Mouse (Mus musculus): ENCODE measurements around the gene Nipal3. TPM values are rescaled to one million over a fixed set of nuclear protein-coding genes. Genes with fewer than 3 reads are reported as not detected.

Gene Nipal3
- polyA plus RNA-seq, 1 experiment from 2014 or later, result 2.9 TPM

DNA sequence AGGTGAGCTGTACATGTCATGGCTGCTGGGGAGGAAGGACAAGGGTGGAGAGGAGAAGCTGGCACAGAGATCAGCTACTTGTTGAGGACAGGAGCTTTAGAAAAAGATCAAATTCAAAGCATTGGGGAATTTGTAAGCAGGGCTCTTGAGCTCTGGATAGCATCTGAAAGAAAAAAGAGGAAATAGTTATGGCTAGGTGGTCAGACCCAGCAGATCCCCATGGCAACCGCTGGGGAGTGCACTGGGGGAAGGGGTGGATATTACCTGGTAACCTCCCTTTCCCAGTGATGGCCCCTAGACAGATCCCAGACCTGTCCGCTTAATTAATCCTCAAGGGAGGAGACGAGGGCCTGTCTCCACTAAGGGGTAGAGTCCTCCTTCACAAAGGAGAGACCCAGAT is 5.0 kb upstream of the Nipal3 start:
- no peak overlapping the region for H3K4me3 ChIP-seq (replicated peaks)
- no peaks in the 10 kb centered on the region for H3K36me3 ChIP-seq
- H3K9me3 ChIP-seq (replicated peaks), result no peaks in the 10 kb centered on the region
- ATAC-seq (ENCODE audit: insufficient number of reproducible peaks, low FRiP score, low TSS enrichment, low read depth), result no peak
- H3K27me3 ChIP-seq, result no peaks in the 10 kb centered on the region
- H3K27ac ChIP-seq (replicated peaks), result no peak overlapping the region
- 82% methylated on average over 3 of the region's 3 CpGs for WGBS
- H3K4me1 ChIP-seq, result peaks cover 4% of the 10 kb centered on the region; the same call in 1 of the 2 replicates
- no peak overlapping the region for H3K9ac ChIP-seq
- no peak overlapping the region for H3K4me2 ChIP-seq (replicated peaks)

DNA sequence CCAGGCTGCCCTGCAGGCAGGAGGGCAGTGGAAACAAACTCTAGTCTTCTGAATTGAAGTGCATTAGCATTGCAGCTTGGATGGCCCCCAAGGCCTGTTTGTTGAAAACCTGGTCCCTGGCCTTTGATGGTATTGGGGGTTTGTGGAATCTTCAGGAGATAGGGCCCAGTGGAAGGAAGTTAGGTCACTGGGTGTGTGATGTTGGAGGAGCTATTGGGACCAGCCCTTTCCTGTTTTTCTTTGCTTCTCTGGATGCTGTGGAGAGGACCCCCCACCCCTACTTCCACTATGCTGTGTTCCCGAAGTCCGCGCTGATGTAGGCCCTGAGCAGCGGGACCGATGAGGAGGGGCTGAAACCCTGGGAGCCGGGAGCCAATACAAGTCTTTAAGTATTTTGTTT is 3.3 kb upstream of the Nipal3 start:
- peaks cover 12% of the 10 kb centered on the region; the same call in 1 of the 2 replicates for H3K4me1 ChIP-seq
- ATAC-seq (ENCODE audit: insufficient number of reproducible peaks, low FRiP score, low TSS enrichment, low read depth), result no peak
- no peak overlapping the region for H3K4me2 ChIP-seq (replicated peaks)
- no peaks in the 10 kb centered on the region for H3K27me3 ChIP-seq
- no peaks in the 10 kb centered on the region for H3K9me3 ChIP-seq (replicated peaks)
- H3K4me3 ChIP-seq (replicated peaks), result no peak overlapping the region
- no peaks in the 10 kb centered on the region for H3K36me3 ChIP-seq
- H3K27ac ChIP-seq (replicated peaks), result no peak overlapping the region
- 78% methylated on average over 6 of the region's 6 CpGs for WGBS
- no peak overlapping the region for H3K9ac ChIP-seq

DNA sequence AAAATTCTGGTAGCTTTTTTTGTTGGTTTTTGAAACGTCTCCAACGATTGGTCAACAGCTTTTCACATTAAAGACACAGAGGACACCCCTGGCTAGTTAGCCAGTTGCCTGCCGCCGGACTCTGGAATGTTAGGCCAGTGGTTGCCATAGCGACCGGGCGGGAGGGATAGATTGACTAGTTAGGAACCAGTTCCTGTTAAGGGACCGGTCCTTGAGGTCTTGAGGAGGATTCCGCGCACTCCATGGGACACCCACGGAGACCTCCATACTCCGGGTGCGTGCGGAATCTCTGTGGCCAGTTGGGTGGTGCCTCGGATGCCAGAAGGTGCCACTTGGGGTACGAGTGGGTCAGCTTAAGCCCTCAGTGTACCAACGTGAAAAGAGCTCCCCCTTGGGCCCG is 972 bp upstream of the Nipal3 start:
- no peak for ATAC-seq (ENCODE audit: insufficient number of reproducible peaks, low FRiP score, low TSS enrichment, low read depth)
- Histone ChIP-seq H3K4me1 (peaks cover 12% of the 10 kb centered on the region; the same call in 1 of the 2 replicates), H3K36me3 (no peaks in the 10 kb centered on the region), H3K27me3 (no peaks in the 10 kb centered on the region), H3K4me2 (replicated peaks) (peak overlapping the region; percentile 97; the same call in 1 of the 2 replicates), H3K9ac (no peak overlapping the region), H3K9me3 (replicated peaks) (no peaks in the 10 kb centered on the region), H3K27ac (replicated peaks) (no peak overlapping the region), H3K4me3 (replicated peaks) (no peak overlapping the region)
- WGBS, result 16% methylated on average over 18 of the region's 18 CpGs

DNA sequence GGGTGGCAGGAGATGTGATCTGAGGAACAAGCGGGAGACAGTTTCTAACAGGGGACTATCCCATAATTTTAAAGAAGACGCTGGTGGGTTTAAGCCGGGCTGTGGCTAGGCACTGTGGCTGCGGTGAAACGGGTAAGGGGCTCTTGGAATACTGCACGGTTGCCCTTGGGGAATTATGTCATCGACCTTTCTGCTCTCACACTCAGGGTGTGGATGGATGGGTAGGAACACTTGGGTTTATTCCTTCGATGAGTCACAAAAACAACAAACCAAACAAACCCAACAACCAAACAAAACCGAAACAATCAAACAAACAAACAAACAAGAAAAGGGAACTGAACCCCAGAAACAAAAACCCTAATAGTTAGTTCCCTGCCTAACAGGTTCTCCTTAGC is 556 bp upstream of the Nipal3 start:
- Histone ChIP-seq H3K4me1 (peaks cover 12% of the 10 kb centered on the region; the same call in 1 of the 2 replicates), H3K27ac (replicated peaks) (no peak overlapping the region), H3K36me3 (no peaks in the 10 kb centered on the region), H3K4me3 (replicated peaks) (peak overlapping the region; percentile 76), H3K27me3 (no peaks in the 10 kb centered on the region), H3K9ac (no peak overlapping the region), H3K4me2 (replicated peaks) (peak overlapping the region; percentile 97), H3K9me3 (replicated peaks) (no peaks in the 10 kb centered on the region)
- ATAC-seq (ENCODE audit: insufficient number of reproducible peaks, low FRiP score, low TSS enrichment, low read depth), result no peak
- 8% methylated on average over 9 of the region's 9 CpGs for WGBS

DNA sequence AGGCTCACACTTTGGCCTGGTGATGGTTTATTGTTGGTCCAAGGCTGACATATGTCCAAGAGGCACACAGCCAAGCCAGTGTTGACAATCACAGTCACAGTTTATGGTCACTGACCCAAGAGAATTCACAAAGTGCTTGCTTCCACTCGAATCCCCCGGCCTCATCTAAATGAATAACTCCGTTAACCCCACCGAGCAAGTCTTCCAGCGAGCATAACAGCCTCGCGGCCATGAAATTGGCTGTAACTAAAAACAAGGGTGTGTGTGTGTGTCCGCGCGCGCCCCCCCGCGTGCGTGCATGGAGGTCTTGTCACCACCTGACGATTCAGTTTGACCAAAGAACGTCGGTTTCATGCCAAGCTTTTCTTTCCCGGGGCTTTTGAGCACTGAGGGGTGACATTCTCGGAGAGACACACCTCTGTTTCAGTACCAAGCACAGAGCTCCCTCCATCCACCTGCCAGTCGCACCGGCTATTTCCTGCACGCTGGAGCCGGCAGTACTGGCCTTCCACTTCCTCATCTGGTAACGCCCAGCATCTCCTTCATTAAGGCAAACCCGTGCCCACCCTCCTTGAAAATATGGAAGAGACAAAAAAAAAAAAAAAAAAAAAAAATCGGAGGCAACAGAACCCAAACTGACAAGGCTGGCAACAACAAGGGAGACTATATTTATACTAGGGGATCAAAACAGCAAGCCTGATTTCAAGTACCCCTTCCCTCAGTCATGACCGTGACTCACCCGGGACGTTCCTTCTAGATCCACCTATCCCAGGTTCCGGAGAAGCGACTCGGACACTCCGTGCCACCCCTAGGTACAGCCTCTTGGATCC is 932 bp downstream of the Nipal3 start:
- ATAC-seq (ENCODE audit: insufficient number of reproducible peaks, low FRiP score, low TSS enrichment, low read depth), result 0 out of 2 replicates have a peak, but pooled peaks have one; percentile 18

DNA sequence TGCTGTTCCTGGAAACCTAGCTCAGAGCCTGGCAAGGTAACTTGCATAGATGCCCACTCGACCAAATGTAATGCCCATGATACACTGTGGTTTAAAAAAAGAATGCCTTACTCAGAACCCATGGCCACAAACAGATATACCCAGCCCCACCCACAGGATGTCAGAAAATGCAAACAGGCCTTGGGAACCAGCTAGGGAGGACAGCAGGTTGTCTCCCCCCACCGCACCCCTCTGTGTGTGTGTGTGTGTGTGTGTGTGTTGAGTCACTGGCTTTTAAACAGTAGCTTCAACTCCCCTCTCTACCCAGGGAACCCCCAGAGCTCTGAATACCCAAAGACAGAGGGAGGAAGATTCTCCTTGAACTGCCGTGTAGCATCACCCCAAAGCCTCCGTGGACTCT is 1.6 kb downstream of the Nipal3 start:
- Histone ChIP-seq H3K4me2 (replicated peaks) (peak overlapping the region; percentile 97), H3K27me3 (no peaks in the 10 kb centered on the region), H3K9ac (no peak overlapping the region), H3K4me3 (replicated peaks) (peak overlapping the region; percentile 76), H3K4me1 (peaks cover 12% of the 10 kb centered on the region; the same call in 1 of the 2 replicates), H3K9me3 (replicated peaks) (no peaks in the 10 kb centered on the region), H3K36me3 (no peaks in the 10 kb centered on the region), H3K27ac (replicated peaks) (no peak overlapping the region)
- no peak for ATAC-seq (ENCODE audit: insufficient number of reproducible peaks, low FRiP score, low TSS enrichment, low read depth)
- 51% methylated on average over 4 of the region's 4 CpGs for WGBS

More for the DNA sequence above, 932 bp downstream of the Nipal3 start:
- H3K4me2 ChIP-seq (replicated peaks), result peak overlapping the region; percentile 97
- H3K4me1 ChIP-seq, result peaks cover 12% of the 10 kb centered on the region; the same call in 1 of the 2 replicates
- H3K36me3 ChIP-seq, result no peaks in the 10 kb centered on the region
- 0 out of 2 replicates have a peak overlapping the region, but pooled peaks have one; percentile 21 for H3K9ac ChIP-seq
- H3K27ac ChIP-seq (replicated peaks), result peak overlapping the region; percentile 13; the same call in 1 of the 2 replicates
- WGBS, result under 1% methylated on average over 33 of the region's 33 CpGs
- no peaks in the 10 kb centered on the region for H3K27me3 ChIP-seq
- H3K4me3 ChIP-seq (replicated peaks), result peak overlapping the region; percentile 76
- no peaks in the 10 kb centered on the region for H3K9me3 ChIP-seq (replicated peaks)

DNA sequence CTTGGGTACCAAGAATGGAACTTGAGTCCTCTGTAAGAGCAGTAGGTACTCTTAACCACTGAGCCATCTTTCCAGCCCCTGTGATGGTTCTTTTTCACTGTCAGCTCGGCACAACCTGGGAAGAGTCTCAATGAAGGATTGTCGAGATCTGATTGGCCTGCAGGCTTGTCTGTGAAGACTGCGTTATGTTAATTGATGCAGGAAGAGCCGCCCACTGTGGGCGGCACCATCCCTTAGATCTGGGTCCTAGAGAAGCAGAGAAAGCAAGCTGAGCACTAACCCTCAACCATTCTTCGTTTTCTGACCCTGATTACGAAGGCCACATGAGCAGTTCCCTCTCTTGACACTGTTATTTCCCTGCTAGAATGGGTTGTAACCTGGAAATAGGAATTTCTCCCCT is 5.6 kb downstream of the Nipal3 start:
- no peaks in the 10 kb centered on the region for H3K27me3 ChIP-seq
- H3K4me1 ChIP-seq, result peaks cover 8% of the 10 kb centered on the region; the same call in 1 of the 2 replicates
- H3K4me3 ChIP-seq (replicated peaks), result no peak overlapping the region
- no peak overlapping the region for H3K4me2 ChIP-seq (replicated peaks)
- 83% methylated on average over 7 of the region's 7 CpGs for WGBS
- no peak for ATAC-seq (ENCODE audit: insufficient number of reproducible peaks, low FRiP score, low TSS enrichment, low read depth)
- no peak overlapping the region for H3K27ac ChIP-seq (replicated peaks)
- no peaks in the 10 kb centered on the region for H3K9me3 ChIP-seq (replicated peaks)
- no peak overlapping the region for H3K9ac ChIP-seq
- no peaks in the 10 kb centered on the region for H3K36me3 ChIP-seq

DNA sequence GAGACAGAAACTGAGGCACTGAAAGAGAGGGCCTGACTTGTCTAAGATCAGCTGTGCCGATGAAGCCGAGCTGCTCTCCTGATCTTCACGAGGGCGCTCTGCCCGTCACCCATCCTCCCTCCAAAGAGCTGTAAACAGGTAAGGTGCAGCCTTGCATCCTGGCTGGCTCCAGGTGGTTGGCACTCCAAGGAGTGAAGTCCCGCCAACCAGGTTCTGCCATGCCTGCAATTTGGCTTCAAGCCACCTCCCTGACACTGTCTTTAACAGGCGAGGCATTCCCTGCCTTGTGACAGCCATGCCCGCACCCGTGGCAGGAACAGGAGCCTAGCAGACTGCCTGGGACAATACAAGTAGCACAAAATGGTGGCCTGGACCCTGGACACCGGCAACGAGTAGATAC is 8.5 kb downstream of the Nipal3 start:
- ATAC-seq (ENCODE audit: insufficient number of reproducible peaks, low FRiP score, low TSS enrichment, low read depth), result no peak

DNA sequence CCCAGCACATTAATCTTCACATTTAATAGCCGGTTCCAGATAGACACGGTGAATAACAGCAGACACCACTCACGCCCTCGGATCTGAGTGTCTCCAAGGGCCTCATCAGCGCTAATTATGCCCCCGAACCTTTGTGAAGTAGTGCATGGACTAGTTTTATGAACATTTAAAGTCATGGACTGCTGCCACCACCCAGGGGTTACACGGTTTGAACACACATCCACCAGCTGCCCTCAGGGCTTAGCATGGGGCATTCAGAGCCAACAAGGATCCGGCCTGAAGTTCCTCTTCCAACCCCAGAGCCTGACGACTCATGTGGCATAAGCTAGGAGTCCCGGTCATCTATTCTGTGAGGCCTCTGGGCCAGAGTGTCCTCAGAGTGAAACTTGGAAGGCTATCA is 9.8 kb downstream of the Nipal3 start:
- no peak overlapping the region for H3K9ac ChIP-seq
- H3K9me3 ChIP-seq (replicated peaks), result no peaks in the 10 kb centered on the region
- H3K4me2 ChIP-seq (replicated peaks), result no peak overlapping the region
- H3K4me1 ChIP-seq, result no peaks in the 10 kb centered on the region
- no peak overlapping the region for H3K4me3 ChIP-seq (replicated peaks)
- no peaks in the 10 kb centered on the region for H3K36me3 ChIP-seq
- H3K27me3 ChIP-seq, result no peaks in the 10 kb centered on the region
- 68% methylated on average over 10 of the region's 10 CpGs for whole genome bisulfite sequencing
- H3K27ac ChIP-seq (replicated peaks), result no peak overlapping the region
- ATAC-seq (ENCODE audit: insufficient number of reproducible peaks, low FRiP score, low TSS enrichment, low read depth), result no peak

More for the DNA sequence above, 8.5 kb downstream of the Nipal3 start:
- H3K4me2 ChIP-seq (replicated peaks), result no peak overlapping the region
- H3K9me3 ChIP-seq (replicated peaks), result no peaks in the 10 kb centered on the region
- H3K4me3 ChIP-seq (replicated peaks), result no peak overlapping the region
- no peak overlapping the region for H3K27ac ChIP-seq (replicated peaks)
- WGBS, result 86% methylated on average over 11 of the region's 11 CpGs
- H3K27me3 ChIP-seq, result no peaks in the 10 kb centered on the region
- H3K36me3 ChIP-seq, result no peaks in the 10 kb centered on the region
- no peak overlapping the region for H3K9ac ChIP-seq
- H3K4me1 ChIP-seq, result no peaks in the 10 kb centered on the region

DNA sequence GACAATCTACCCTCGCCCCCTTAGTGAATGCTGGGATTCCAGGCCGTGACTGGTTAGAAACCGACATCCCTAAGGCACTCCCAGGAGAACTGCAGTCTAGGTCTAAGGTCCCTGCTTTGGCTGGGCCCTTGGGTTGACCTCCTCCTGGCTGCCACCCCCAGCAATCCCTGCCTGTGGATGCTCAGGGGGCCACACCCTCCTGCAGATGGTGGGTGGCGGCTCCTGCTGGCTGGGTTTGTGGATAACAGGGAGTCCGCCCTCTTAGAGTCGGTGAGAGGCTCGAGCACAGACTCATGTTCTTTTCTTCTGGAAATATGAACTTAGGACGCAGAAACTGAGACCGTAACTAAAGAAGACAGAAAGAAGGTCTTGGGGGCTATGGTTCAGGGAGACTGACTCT is 14.5 kb downstream of the Nipal3 start:
- 69% methylated on average over 9 of the region's 9 CpGs for WGBS
- no peaks in the 10 kb centered on the region for H3K27me3 ChIP-seq
- no peaks in the 10 kb centered on the region for H3K4me1 ChIP-seq
- no peak for ATAC-seq (ENCODE audit: insufficient number of reproducible peaks, low FRiP score, low TSS enrichment, low read depth)
- H3K4me3 ChIP-seq (replicated peaks), result no peak overlapping the region
- no peak overlapping the region for H3K27ac ChIP-seq (replicated peaks)
- H3K4me2 ChIP-seq (replicated peaks), result no peak overlapping the region
- H3K9me3 ChIP-seq (replicated peaks), result no peaks in the 10 kb centered on the region
- no peaks in the 10 kb centered on the region for H3K36me3 ChIP-seq
- no peak overlapping the region for H3K9ac ChIP-seq

DNA sequence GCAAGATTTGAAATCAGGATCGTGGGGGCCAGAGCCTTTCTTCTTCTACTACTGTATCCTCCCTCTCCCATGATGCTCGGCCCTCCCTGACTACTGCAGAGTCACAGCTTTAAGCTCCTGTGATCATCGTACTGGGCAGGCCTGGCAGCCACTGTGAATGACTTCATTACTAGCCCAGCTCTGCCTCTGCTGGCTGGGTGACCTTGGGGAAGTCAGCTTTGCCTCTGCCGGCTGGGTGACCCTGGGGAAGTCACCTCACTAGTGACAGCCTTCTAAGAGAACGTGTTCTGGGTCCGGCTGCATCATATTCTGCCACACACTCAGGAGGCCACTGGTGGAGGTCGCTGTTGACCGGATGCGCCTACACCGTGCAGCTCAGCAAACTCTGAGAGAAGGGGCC is 17.0 kb downstream of the Nipal3 start:
- Histone ChIP-seq H3K9ac (no peak overlapping the region), H3K9me3 (replicated peaks) (no peaks in the 10 kb centered on the region), H3K27ac (replicated peaks) (no peak overlapping the region), H3K27me3 (no peaks in the 10 kb centered on the region), H3K4me1 (no peaks in the 10 kb centered on the region), H3K36me3 (no peaks in the 10 kb centered on the region), H3K4me2 (replicated peaks) (no peak overlapping the region), H3K4me3 (replicated peaks) (no peak overlapping the region)
- WGBS, result 77% methylated on average over 10 of the region's 10 CpGs
- ATAC-seq (ENCODE audit: insufficient number of reproducible peaks, low FRiP score, low TSS enrichment, low read depth), result no peak

Measured in embryonic facial prominence, embryonic 15.5 days (tissue).